Mouse (Mus musculus) ES-Bruce4 (cell line): ENCODE data around the gene Zfp747.
"Not testable (repeated sequence)": the region's sequence is repeated elsewhere in the genome, so short reads cannot be mapped to it uniquely, and the experiment has no call there.

Experiments
- CTCF ChIP-seq: IDR thresholded peaks from one replicate; pipeline ENCODE4 v1.8.1; 2011; ENCODE audit warnings: low read depth, low read length
- POLR2A ChIP-seq: IDR thresholded peaks from one replicate; pipeline ENCODE4 v1.8.1; 2011; ENCODE audit warnings: low read length; ENCODE audit not compliant: insufficient read depth

DNA sequence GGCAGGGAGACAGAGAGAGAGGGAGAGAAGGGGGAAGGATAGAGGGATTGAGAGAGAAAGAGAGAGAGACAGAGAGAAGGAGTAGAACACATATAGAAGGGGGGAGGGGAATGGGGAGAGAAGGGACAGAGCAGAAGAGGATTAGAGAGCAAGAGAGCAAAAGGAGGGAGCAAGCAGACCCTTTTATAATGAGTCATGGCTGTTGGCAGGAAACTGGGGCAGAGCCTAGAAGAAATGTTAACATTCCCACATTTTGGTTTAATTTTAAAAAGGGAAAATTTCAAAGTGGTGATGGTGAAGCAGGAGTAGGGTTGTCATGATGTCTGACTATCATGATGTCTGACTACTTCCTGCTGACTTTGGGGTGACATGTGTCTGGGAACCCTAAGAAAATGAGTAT is 12.4 kb upstream of the Zfp747 start:
- not testable (repeated sequence) for TF ChIP-seq POLR2A, CTCF
